Mouse (Mus musculus) gastrocnemius, adult 18-20 months (tissue): ENCODE data around the gene Gm3371. TPM values are rescaled to one million over a fixed set of nuclear protein-coding genes. Genes with fewer than 3 reads are reported as not detected.
"Not testable (repeated sequence)": the region's sequence is repeated elsewhere in the genome, so short reads cannot be mapped to it uniquely, and the experiment has no call there.

ENCODE experiments used
- DNase-seq: peaks from one replicate; pipeline ENCODE4 v3.0.0; 2021; ENCODE audit warnings: low spot score
- long read RNA-seq, 2 experiments: library from polyadenylated mRNA; stranded (forward); transcript quantifications; one replicate each; pipeline ENCODE4 v2.0.0; 2021
- total RNA-seq, 2 experiments: library from RNA; stranded (reverse); gene quantifications; 2 replicates each; pipeline ENCODE4 v1.2.3; 2021

The Gm3371 gene
- not detected for total RNA-seq
- long read RNA-seq, experiment 1, result 0 reads
- long read RNA-seq, experiment 2, result 0 reads

GRCm38 (mm10) chr14:44410588-44410987, at the start of gene Gm3371:
Gm3371 (minus strand) TSS chr14:44410688.
- DNase-seq, result not testable (repeated sequence)

DNA sequence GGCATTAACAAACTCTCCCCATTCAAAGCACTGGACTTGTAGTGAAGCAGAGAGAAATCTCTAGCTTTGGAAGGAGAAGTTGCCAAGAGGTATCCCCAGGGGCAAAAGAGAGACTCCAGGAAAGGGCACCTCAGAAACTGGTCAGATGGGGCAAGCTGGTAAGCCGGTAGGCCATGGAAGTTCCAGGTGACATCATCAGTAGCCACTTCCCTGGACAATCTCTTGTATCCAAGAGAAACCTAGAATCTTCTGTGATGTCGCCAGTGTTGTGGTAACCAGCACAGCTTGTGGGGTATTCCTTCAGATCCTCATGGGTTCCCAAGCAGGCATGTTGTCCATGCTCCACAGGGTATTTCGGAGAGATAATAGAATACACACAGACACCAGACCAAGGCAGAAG, 22.8 kb upstream of the Gm3371 start, which contains the start of gene Gm8232:
TSS of gene Gm8232 (plus strand) at position 301 of the 400 bp plus-strand sequence.
- DNase-seq, result not testable (repeated sequence)

DNA sequence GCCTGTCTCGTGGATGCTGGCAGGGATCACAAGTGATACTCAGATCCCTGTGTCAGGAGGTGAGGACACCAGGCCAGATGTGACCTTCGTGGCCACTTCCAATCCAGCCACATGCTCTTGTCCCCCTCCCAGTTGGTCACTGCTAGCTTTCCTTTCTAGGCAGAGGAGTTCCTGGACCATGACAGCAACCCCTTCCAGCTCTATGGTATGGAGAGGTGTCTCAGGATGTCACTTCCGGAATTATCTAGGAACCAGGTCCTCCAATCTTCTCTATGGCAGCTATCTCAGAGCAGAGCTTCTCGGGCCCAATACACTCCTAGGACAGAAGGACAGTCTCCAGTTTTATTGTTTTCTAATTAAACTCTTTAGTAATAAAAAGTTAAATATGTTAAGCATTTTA, 26.3 kb downstream of the Gm3371 start:
- DNase-seq, result not testable (repeated sequence)

DNA sequence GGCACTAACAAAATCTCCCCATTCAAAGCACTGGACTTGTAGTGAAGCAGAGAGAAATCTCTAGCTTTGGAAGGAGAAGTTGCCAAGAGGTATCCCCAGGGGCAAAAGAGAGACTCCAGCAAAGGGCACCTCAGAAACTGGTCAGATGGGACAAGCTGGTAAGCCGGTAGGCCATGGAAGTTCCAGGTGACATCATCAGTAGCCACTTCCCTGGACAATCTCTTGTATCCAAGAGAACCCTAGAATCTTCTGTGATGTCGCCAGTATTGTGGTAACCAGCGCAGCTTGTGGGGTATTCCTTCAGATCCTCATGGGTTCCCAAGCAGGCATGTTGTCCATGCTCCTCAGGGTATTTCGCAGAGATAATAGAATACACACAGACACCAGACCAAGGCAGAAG, 45.4 kb downstream of the Gm3371 start, which contains the start of gene Gm8229:
TSS of gene Gm8229 (plus strand) at position 301 of the 400 bp plus-strand sequence.
- not testable (repeated sequence) for DNase-seq

GRCm38 (mm10) chr14:44362301-44362700, 48.2 kb downstream of the Gm3371 start:
- not testable (repeated sequence) for DNase-seq

GRCm38 (mm10) chr14:44361416-44361815, 49.1 kb downstream of the Gm3371 start:
- DNase-seq, result not testable (repeated sequence)

Other genes with a start within 250 kb of the Gm3371 start
- not detected for gene Gm8212, start 213.0 kb downstream of the Gm3371 start, total RNA-seq
- gene 4930503E14Rik, start 197.4 kb downstream of the Gm3371 start, total RNA-seq, result not detected
- gene Gm8220, start 125.1 kb downstream of the Gm3371 start, total RNA-seq, result not detected
- not detected for gene Gm5930, start 72.1 kb downstream of the Gm3371 start, total RNA-seq
- gene Gm8229, start 45.3 kb downstream of the Gm3371 start, total RNA-seq, result not detected
- gene Gm8232, start 22.9 kb upstream of the Gm3371 start, total RNA-seq, result not detected
- not detected for gene BC061237, start 81.8 kb upstream of the Gm3371 start, total RNA-seq
- not detected for gene Gm17093, start 107.6 kb upstream of the Gm3371 start, total RNA-seq
- gene Gm8247, start 172.5 kb upstream of the Gm3371 start, total RNA-seq, result not detected
- not detected for gene Gm5624, start 217.2 kb upstream of the Gm3371 start, total RNA-seq